Mouse (Mus musculus): ENCODE data around the gene Drd4. TPM values are rescaled to one million over a fixed set of nuclear protein-coding genes. Genes with fewer than 3 reads are reported as not detected.

Gene Drd4
- polyA plus RNA-seq, 1 experiment from 2014 or later = 0.90 TPM

Other genes with a start within 250 kb of the Drd4 start
- gene B4galnt4, start 230.9 kb upstream of the Drd4 start, polyA plus RNA-seq (2014; fragmentation: Nextera tagmentation; extraction: Ambion mirVana) = 34.8 and 36.6 TPM in 2 replicates
- not detected in 2 replicates for gene Pkp3, start 213.8 kb upstream of the Drd4 start, polyA plus RNA-seq (2014; fragmentation: Nextera tagmentation; extraction: Ambion mirVana)
- gene Sigirr, start 191.4 kb upstream of the Drd4 start, polyA plus RNA-seq (2014; fragmentation: Nextera tagmentation; extraction: Ambion mirVana) = 1.2 and 2.2 TPM in 2 replicates
- gene Ano9, start 174.2 kb upstream of the Drd4 start, polyA plus RNA-seq (2014; fragmentation: Nextera tagmentation; extraction: Ambion mirVana) = 0.14 and 0.63 TPM in 2 replicates
- gene Ptdss2, start 169.6 kb upstream of the Drd4 start, polyA plus RNA-seq (2014; fragmentation: Nextera tagmentation; extraction: Ambion mirVana) = 71.7 and 80.8 TPM in 2 replicates
- 45.3 and 54.3 TPM in 2 replicates for gene Rnh1, start 119.1 kb upstream of the Drd4 start, polyA plus RNA-seq (2014; fragmentation: Nextera tagmentation; extraction: Ambion mirVana)
- gene Hras, start 98.0 kb upstream of the Drd4 start, polyA plus RNA-seq (2014; fragmentation: Nextera tagmentation; extraction: Ambion mirVana) = 152 and 166 TPM in 2 replicates
- gene Lrrc56, start 97.8 kb upstream of the Drd4 start, polyA plus RNA-seq (2014; fragmentation: Nextera tagmentation; extraction: Ambion mirVana) = 4.4 and 6.7 TPM in 2 replicates
- gene Lmntd2, start 77.9 kb upstream of the Drd4 start, polyA plus RNA-seq (2014; fragmentation: Nextera tagmentation; extraction: Ambion mirVana) = 0.21 and 0.45 TPM in 2 replicates
- gene Rassf7, start 76.1 kb upstream of the Drd4 start, polyA plus RNA-seq (2014; fragmentation: Nextera tagmentation; extraction: Ambion mirVana) = 24.8 and 25.3 TPM in 2 replicates
- gene Phrf1, start 63.2 kb upstream of the Drd4 start, polyA plus RNA-seq (2014; fragmentation: Nextera tagmentation; extraction: Ambion mirVana) = 59.5 and 72.3 TPM in 2 replicates
- 0.57 and 0.66 TPM in 2 replicates for gene Irf7, start 25.5 kb upstream of the Drd4 start, polyA plus RNA-seq (2014; fragmentation: Nextera tagmentation; extraction: Ambion mirVana)
- not detected in 2 replicates for gene Cdhr5, start 15.2 kb upstream of the Drd4 start, polyA plus RNA-seq (2014; fragmentation: Nextera tagmentation; extraction: Ambion mirVana)
- 3.9 and 4.2 TPM in 2 replicates for gene Sct, start 12.9 kb upstream of the Drd4 start, polyA plus RNA-seq (2014; fragmentation: Nextera tagmentation; extraction: Ambion mirVana)
- 186 and 228 TPM in 2 replicates for gene Deaf1, start 35.7 kb downstream of the Drd4 start, polyA plus RNA-seq (2014; fragmentation: Nextera tagmentation; extraction: Ambion mirVana)
- gene Tmem80, start 35.7 kb downstream of the Drd4 start, polyA plus RNA-seq (2014; fragmentation: Nextera tagmentation; extraction: Ambion mirVana) = 36.7 and 40.2 TPM in 2 replicates
- 0.33 and 0.51 TPM in 2 replicates for gene Eps8l2, start 46.9 kb downstream of the Drd4 start, polyA plus RNA-seq (2014; fragmentation: Nextera tagmentation; extraction: Ambion mirVana)
- gene Taldo1, start 100.2 kb downstream of the Drd4 start, polyA plus RNA-seq (2014; fragmentation: Nextera tagmentation; extraction: Ambion mirVana) = 265 and 311 TPM in 2 replicates
- 42.7 and 44.8 TPM in 2 replicates for gene Gatd1, start 122.1 kb downstream of the Drd4 start, polyA plus RNA-seq (2014; fragmentation: Nextera tagmentation; extraction: Ambion mirVana)
- 51.6 and 70.7 TPM in 2 replicates for gene Cend1, start 137.5 kb downstream of the Drd4 start, polyA plus RNA-seq (2014; fragmentation: Nextera tagmentation; extraction: Ambion mirVana)
- 66.9 and 80.4 TPM in 2 replicates for gene Slc25a22, start 145.9 kb downstream of the Drd4 start, polyA plus RNA-seq (2014; fragmentation: Nextera tagmentation; extraction: Ambion mirVana)
- 2.0 and 2.5 TPM in 2 replicates for gene Pidd1, start 152.0 kb downstream of the Drd4 start, polyA plus RNA-seq (2014; fragmentation: Nextera tagmentation; extraction: Ambion mirVana)
- 654 and 691 TPM in 2 replicates for gene Rplp2, start 155.4 kb downstream of the Drd4 start, polyA plus RNA-seq (2014; fragmentation: Nextera tagmentation; extraction: Ambion mirVana)
- gene Pnpla2, start 163.2 kb downstream of the Drd4 start, polyA plus RNA-seq (2014; fragmentation: Nextera tagmentation; extraction: Ambion mirVana) = 14.0 and 14.7 TPM in 2 replicates
- 3.6 and 6.6 TPM in 2 replicates for gene Cracr2b, start 169.1 kb downstream of the Drd4 start, polyA plus RNA-seq (2014; fragmentation: Nextera tagmentation; extraction: Ambion mirVana)
- gene Cd151, start 175.4 kb downstream of the Drd4 start, polyA plus RNA-seq (2014; fragmentation: Nextera tagmentation; extraction: Ambion mirVana) = 43.3 and 49.6 TPM in 2 replicates
- 74.0 and 87.3 TPM in 2 replicates for gene Polr2l, start 183.1 kb downstream of the Drd4 start, polyA plus RNA-seq (2014; fragmentation: Nextera tagmentation; extraction: Ambion mirVana)
- 55.7 and 63.3 TPM in 2 replicates for gene Tspan4, start 183.2 kb downstream of the Drd4 start, polyA plus RNA-seq (2014; fragmentation: Nextera tagmentation; extraction: Ambion mirVana)
- 46.0 and 52.4 TPM in 2 replicates for gene Chid1, start 247.9 kb downstream of the Drd4 start, polyA plus RNA-seq (2014; fragmentation: Nextera tagmentation; extraction: Ambion mirVana)

All from neural tube, embryonic 14.5 days (tissue).